Mouse (Mus musculus) liver, embryonic 14.5 days (tissue): ENCODE measurements around the gene Dgkz.

ENCODE experiments used
- CTCF ChIP-seq: IDR thresholded peaks from 2 replicates; pipeline ENCODE4 v1.5.1; 2016; ENCODE audit warnings: antibody characterized with exemption, low read depth, control low read depth
- EP300 ChIP-seq: IDR thresholded peaks from 2 replicates; pipeline ENCODE4 v1.6.1; 2016; ENCODE audit warnings: antibody characterized with exemption, low read depth

DNA sequence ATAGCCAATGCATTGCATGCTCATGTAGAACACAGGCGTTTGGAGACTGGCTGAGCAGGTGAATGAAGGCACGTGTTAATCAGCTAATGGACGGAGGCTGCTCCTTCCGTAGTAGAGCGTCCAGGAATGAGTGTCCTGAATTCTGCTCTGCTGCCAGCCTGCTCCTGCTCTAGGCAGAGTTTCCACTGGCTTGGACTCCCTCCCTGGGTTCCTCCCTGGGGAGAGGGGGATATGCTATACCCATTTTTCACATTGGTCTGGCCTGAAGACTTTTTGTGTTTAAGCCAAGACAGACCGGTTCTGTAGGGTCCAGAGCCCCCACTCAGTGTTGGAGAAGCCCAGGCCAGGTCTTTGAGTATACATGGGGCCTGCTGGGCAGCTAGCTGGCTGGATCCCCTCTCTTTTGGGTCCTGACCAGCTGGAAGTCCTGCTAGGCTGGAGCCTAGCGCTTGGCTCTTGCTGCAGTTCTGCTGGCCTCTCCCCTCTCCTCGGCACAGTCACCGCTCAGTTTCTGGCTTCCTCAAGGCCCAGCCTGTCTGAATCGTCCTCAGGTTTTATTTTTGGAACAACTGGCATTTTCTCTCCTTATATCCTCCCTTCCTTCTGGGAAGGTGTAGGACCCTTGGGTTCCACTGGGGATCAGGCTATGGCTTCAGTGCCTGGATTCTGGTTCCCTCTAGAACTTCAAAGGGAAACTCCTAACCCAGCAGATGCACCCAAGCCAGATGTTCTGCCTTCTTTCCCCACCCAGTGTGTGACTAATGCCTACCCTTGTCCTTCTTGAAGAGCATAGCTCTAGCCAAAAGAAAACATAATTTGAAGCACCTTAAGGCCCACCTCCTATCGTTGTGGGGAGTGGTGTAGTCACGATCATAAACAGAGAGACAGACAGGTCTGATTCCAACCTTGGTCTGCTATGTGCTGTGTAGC lies 36.0 kb upstream of the Dgkz start:
- TF ChIP-seq EP300 = no peak
- no peak for TF ChIP-seq CTCF
